ENCODE assay signal across 17 mouse cellular contexts in genomic region chr15:4498036-4498435, GRCm38 (mm10).
DNase-seq lines count a peak whose midpoint lies in the region; ATAC-seq lines count a peak whose summit lies in the region.
"Had no signal": no experiment of that assay in that cellular context is flagged by ENCODE, and none has a peak within 500 bp of the region (broad histone marks: within the 10 kb centered on the region; RNA-seq: fewer than 3 reads in every experiment).

No protein-coding gene starts in this region.

- no peak for DNase-seq in frontal cortex, postnatal 25 days (ENCODE audit: low spot score in 2 of 2)
- DNase-seq in right cerebral cortex, adult 2 months (ENCODE audit: low spot score in 2 of 2), result peak; percentile 25 to 28
- DNase-seq in right cerebral cortex, postnatal 14 days, result no peak
- peak; percentile 94 for DNase-seq in cerebellum, adult 9-11 months
- no peak for DNase-seq in urinary bladder, postnatal 14 days (ENCODE audit: low spot score)
- DNase-seq in urinary bladder, adult 2 months (ENCODE audit: low spot score), result no peak
- no peak for DNase-seq in yolk sac, embryonic 10.5 days (ENCODE audit: low spot score)
- DNase-seq: adrenal gland, postnatal 14 days; gastrocnemius, postnatal 10 days; heart, adult 2 months; heart, postnatal 36 days; liver, postnatal 0 days; lung, postnatal 10 days; thymus, postnatal 25 days had no signal

- peak; percentile 47; the same call in 1 of the 2 replicates for ATAC-seq in frontal cortex, adult (ENCODE audit: low TSS enrichment)
- ATAC-seq: forebrain, embryonic 15.5 days; intestine, postnatal 0 days; liver, postnatal 0 days had no signal

Comparison
In these comparisons a context has a peak if more than half of its experiments do, and no peak if none do; other contexts are left out.
1. DNase-seq: peak in right cerebral cortex, adult 2 months (2 of 2) and cerebellum, adult 9-11 months (single experiment); none in frontal cortex, postnatal 25 days (0 of 2), right cerebral cortex, postnatal 14 days (single experiment), urinary bladder, postnatal 14 days (single experiment), urinary bladder, adult 2 months (single experiment) and yolk sac, embryonic 10.5 days (single experiment).